Mouse (Mus musculus) mesoderm, embryonic 11.5 days (tissue): ENCODE data around the gene Tmem174.

Source experiments
- DNase-seq: peaks from one replicate; pipeline ENCODE4 v3.0.0-alpha.2; 2012; ENCODE audit warnings: low read depth, low spot score

The Tmem174 gene

DNA sequence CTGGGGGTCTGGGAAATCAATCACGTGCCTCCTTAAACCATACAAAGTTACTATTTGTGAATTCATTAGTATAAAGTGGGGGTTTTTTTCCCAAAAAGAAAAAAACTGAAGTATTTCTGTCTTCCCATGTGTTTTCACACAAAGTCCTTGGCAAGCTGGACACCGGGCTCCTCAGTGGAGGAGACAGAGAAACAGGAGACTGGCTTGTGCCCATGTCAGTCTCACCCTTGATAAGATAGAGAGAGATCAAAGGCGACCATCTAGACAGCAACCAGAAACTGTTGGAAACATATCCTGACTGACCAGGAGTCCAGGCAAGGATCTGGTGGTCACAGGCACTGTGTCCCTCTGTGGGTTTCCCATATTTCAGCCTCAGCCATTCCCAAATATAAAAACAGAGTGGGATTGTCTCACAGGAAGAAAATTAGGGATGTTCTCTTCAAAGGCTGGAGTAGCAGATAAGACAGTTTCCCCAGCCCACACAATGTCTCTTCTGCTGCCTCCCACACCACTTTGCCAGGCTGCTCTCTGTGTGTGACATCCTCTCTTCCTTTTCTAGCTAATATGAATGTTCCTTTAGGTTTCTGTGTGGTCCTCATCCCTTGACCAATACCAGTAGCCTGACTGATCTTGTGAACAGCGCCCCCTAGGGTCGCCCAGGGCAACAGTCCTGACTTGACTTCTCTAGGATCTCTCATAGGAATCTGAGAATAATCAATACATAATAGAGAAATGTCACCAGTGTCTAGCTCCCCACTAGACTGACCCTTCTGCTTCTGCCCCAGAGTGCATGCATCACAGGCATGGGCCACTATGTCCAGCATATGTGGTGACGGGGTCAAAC, 3.3 kb downstream of the Tmem174 start:
- no peak for DNase-seq

DNA sequence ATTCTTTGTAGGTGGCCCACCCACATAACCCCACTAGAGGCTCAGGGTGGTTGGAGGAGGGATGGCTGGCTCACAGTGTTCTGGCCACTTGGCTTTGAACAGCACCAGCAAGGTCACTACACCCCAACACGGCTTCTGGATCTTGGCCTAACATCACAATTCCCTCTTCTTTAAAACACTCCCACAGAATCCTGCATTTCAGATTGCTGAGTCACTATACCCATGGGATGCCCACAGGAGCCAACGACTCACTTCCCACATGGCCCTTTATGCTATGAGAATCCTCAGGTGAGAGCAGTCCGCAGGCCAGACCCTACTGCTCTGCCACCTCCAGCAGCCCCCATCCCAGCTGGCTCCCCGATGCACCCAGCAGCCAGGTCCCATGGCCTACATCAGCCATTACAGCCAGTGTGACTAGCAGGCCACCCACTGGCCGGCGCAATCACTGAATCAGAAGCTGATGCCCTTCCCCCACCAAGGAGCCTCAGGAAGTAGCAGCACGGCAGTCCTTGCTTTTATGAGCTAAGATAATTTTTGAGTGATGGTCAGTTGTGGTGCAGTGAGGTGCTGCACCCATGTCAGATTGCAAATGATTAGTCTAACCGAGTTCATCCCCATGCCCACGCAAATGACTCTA, 4.8 kb downstream of the Tmem174 start:
- DNase-seq, result no peak

- no peak for DNase-seq
Measured at GRCm38 (mm10) chr13:98631105-98631838, 5.9 kb downstream of the Tmem174 start.

- DNase-seq, result peak; percentile 34
Measured at GRCm38 (mm10) chr13:98626736-98627135, 10.5 kb downstream of the Tmem174 start.

DNA sequence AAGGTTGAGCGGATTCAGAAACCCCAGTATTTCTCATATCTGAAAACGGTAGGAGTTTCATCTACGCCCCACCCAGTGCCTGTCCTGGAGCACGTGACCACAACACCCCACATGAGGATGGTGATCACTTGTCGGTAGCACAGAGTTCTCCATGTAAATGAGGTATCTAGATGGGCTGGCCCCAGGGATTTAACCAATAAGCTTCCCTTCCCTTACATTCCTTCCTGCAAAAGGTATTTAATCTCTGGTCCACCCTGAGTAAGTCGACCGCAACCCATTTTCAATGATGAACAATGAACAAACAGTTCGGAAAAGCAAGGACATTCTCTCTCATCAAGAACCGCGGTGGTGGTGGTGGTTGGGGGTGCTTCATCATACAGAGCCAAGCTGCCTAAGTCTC, 12.7 kb downstream of the Tmem174 start:
- no peak for DNase-seq

GRCm38 (mm10) chr13:98622881-98623549, 14.2 kb downstream of the Tmem174 start:
- DNase-seq, result no peak

- DNase-seq, result no peak
Measured at GRCm38 (mm10) chr13:98617429-98618067, 19.7 kb downstream of the Tmem174 start.

GRCm38 (mm10) chr13:98607885-98608477, 29.2 kb downstream of the Tmem174 start:
- no peak for DNase-seq

GRCm38 (mm10) chr13:98603799-98604198, 33.4 kb downstream of the Tmem174 start:
- no peak for DNase-seq

DNA sequence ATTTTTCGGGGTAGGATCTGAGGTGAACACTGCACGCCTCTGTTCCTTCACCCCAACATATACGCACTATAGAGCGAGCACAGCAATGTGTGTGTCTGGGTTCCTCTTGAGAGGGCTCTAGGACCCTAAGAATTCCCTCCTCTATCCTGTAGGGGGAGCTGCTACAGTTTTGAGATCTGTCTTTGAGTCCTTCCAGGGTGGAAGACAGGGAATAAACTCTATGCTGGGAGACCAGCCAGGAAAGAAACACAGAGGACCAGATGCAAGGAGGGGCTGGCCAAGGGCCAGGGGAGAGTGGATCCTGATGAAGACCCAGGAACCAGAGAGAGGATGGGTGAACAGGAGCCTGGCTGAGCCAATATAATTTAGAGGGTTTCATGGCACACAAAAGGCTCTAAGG, 40.5 kb downstream of the Tmem174 start:
- no peak for DNase-seq

GRCm38 (mm10) chr13:98594726-98595141, 42.5 kb downstream of the Tmem174 start:
- DNase-seq, result no peak

- no peak for DNase-seq
Measured at GRCm38 (mm10) chr13:98593938-98594539, 43.2 kb downstream of the Tmem174 start.

DNA sequence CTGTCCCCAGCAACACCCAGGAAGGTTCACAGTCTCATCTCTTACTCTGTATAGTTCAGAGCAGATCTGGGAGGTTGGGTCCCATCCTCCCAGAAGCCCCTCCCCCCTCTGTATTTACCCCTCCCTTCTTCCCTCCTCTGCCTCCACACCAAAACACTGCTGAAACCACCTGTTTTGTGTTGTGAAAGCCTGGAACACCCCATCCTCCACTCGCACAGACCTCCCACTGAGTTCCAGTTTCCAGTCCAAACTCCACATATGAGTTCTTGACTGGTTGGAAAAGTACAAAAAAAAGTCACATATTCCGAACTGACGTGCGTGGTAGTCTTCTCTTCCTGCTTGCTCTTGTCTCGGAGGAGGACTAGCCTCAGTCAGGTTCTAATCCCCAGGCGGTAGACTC, 45.8 kb downstream of the Tmem174 start:
- DNase-seq, result no peak

DNA sequence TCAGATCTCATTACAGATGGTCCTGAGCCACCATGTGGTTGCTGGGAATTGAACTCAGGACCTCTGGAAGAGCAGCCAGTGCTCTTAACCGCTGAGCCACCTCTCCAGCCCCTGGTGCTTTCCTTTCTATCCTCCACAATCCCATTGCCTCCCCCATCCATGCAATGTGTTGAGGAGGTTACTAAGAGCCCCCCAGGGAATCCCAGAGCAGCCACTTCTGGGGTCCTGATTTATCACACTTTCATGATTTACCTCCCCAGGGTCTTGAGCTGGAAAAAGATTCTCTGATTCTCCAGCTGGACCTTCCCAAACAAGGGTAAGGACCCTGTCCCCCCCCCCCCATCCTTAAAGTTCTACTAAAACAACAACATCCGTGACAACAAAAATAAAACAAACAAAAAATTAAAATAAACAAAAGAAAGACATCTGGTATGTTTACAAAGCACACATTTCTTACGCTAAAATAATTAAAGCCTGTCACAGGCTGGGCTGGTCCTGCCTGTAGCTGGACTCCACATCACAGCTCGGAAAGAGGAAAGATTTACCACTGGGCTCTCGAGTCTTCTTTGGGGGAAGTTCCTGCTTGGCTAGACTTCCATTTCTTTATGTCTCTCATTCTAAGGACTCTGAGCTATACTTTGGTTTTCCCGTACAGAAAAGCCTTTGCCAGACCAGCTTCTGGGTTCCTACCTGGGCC, 46.4 kb downstream of the Tmem174 start:
- DNase-seq, result no peak

DNA sequence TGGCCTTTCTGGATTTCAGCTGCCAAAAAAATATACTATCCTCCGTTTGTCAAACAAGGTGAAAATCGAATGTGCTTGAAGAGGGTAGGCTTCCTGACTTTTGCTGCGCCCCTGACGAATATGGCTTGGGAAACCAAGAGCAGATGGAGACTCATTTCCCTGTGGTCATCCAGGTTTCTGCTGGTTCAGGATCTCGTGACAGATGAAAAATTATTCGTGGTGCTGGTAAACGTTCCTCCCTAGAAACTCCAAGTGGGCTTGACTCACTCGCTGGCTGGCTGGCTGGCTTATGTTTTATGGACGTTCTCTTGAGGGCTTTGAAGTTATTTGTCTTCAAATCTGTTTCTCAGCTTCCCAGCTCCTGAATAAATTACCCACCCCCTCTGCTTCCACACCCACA, 47.6 kb downstream of the Tmem174 start:
- DNase-seq, result no peak

DNA sequence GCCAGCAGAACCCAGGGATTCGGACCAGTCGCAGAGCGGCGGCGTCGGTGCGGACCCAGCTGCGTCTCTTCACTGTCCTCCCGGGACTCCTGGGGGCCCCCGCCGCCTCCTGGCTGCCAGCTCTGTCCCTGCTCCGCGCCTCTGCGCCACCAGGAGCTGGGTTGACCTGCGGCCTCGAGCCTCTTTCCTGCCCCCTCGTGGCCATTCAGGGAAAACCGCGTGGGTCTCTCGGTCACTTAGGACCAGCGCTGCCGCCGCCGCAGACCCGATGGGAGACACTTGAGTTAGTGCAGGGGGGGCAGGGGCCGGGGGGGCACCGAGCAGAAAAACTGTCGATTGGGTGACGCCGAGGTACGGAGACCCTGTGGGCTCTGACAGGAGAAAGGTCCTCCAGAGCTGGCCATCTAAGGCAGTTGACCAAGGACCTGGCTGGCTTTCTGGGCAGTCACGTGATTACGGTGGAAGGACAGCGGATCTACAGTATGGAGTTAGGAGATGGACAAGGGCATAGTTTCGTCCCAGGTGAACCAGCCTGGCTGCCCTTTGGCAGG, 48.2 kb downstream of the Tmem174 start:
- peak; percentile 93 for DNase-seq

GRCm38 (mm10) chr13:98588480-98588879, 48.7 kb downstream of the Tmem174 start:
- no peak for DNase-seq

DNA sequence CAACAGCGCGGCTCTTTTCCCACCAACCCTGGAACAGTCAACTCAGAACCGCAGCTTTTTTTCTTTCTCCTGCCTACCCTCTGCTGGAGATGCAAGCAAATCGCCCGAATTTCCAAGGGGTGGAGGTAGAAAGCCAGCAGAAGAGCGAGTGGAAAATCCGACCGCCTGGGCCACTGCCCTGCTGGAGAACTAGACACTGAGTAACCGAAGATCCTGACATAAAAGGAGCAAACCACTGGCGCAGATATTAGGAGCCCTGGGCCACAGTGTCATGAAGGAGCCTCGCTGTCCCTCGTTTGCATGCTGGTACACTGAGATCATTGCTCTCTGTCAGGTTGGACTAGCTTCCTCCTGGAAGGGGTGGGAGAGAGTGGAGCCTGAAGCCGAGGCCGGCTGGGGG, 49.6 kb downstream of the Tmem174 start:
- no peak for DNase-seq

- DNase-seq, result no peak
Measured at GRCm38 (mm10) chr13:98586817-98587575, 50.2 kb downstream of the Tmem174 start.
